Mouse (Mus musculus): ENCODE results near the gene Il11.
A peak's percentile ranks its signal among the peaks of the same experiment; 100 is the strongest.

Gene Il11

DNA sequence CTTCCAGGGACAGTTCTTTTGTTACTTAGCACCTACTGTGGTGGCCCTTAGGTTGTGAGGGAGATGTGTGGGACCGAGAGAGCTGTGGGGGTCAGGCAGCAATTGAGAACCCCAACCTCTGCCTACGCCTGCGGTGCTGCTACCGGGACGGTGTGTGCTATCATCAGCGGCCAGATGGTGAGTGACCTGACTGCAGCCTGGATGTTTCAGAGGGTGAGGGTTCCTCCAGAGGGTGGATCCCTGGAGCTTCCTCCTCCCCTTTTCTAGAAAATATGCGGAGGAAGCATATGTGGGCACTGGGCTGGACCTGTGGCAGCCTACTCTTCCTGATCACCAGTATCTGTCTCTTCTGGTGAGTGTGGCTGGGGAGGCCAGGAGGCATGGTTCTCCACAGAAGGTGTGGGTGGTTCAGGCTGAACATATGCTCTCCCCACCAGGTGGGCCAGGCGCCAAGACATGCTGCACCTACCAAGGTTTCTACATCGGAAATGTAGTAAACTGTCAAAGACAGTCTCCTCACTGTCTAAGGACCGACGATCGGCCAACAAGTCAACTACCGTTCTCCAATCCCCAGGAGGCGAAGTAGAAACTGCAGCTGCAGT is 1.1 kb upstream of the Il11 start:
- no peak for DNase-seq

DNA sequence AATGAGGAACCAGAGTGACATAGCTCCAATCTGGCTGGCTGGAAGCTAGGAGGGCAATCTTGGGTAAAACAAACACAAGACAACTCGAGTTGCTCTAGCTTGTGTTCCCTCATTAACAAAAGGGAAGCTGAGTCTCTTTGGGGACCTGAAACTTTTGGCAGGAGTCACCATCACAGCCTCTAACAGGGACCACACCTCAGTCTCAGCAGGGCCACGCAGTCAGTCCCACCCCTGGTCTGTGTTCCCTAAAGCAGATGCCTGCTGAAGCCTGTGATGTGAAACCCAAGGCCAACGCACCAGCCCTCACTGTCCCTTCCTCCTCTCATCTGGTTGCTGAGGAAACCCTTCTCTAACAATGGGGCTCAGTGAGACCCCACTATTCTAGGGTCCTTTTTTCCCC is 529 bp downstream of the Il11 start:
- DNase-seq, result no peak

DNA sequence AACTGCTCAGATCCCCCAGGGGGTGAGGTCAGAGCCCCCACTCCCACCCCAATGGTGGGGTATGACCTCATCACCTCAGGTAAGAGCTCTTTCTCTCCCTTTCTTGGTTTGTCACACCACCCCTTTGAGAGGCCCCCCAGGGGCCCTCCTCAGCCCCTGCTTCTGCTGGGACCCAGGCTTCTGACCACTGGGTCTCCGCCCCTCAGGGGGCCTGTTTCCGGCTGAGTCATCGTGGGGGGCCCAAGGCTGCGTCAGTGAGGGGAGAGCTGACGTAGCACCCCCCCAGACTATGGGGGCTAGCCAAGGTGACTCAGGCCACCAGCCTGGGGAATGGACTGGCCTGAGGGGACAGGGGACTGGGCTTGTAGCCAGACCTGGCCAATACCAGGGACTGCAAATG is 2.7 kb downstream of the Il11 start:
- DNase-seq, result no peak

DNA sequence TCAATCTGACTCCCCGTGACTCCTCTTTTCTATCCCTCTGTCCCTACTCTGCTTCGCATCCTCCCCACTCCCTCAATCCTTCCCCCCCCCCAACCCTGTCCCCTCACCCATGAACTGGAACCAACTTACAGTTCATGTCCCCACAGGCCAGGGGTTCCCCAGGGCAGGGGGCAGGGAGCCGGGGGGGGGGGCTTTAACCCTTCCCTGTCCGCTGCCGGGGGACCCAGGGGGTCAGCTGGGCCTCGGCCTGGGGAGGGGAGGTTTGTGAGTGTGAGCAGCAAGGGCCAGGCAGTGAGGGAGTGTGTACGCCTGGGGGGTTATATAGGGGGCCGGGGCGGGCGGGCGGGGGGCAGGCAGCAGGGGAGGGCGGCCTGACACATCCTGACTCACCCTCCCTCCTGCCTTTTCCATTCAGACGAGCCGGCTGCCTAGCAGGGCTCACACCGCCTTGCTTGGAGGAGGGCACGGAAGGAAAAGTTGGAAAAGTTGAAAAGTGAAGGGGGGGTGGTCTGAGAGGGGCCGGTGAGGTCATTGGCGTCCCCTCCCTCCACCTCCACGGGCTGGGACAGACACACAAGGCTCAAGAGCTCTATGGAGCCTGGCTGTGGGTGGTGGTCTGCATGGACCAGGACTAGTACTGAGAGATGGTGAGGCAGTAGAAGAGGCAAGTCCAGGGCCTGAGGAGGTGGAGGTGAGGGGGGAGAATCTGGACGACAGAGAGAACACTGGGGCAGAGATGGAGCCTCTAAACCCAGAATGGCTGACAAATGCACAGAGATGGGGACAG is 4.6 kb downstream of the Il11 start:
- DNase-seq, result no peak

DNA sequence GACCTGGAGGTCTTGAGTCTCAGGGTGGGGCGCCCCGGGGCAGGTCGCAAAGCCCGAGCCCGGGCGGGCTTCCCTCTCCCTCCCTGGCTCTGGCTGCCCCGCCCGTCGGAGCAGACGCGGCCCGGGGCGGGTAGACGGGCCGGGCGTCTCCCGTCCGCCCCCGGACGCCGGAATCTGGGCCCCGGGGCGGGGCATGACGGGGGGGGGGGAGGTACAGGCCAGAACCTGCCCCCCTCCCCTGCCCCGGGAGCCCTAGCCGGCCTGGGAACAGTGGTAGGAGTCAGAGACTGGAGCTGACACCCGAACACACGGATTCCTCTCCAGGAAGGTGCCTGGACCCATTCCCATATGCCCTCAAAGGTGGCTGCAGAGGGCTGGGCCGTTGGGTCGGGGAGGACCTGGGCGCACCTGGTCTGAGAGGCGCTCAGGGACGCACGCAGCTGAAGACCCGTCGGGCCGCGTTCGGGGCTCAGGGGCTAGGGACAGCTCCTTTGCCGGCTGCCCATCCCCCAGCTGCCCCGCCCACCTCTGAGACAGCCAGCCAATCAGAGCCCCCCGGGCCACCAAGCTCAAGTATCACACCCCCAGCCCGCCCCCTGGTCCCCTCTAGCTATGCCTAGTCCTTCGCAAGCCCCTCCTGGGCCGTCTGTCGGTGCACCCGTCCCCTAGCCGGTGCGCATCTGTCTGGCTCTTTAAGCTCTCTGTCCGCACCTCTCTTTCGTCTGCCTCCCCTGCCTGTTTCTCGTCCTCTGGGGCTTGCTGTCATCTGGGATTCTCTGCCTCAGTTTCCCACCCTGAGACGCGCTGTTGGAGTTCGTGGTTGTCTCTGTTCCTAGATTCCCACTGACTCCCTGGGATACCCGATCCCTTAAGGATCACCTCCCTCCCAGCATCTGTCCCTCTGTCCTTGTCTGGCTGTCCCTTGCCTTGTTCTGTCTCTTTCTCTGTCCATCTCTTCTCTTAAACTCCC is 5.5 kb downstream of the Il11 start:
- DNase-seq, result peak; percentile 75

DNA sequence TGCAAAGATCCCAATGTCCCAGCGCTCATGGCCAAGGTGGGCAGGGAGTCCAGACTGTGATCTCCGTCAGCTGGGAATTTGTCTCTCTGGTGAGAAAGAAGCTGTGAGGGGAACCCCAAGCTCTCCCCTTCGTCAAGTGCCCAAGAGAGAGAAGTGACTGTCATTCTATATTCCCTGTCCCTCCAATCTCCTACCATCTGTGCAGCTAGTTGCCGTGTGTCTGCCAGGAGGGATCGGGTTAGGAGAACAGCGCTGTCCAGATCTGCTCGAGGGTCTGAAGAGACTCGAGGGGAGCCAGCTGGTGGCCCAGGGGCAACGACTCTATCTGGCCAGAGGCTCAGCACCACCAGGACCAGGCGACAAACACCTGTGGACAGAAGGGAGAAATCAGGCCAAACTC is 6.5 kb downstream of the Il11 start:
- no peak for DNase-seq

DNA sequence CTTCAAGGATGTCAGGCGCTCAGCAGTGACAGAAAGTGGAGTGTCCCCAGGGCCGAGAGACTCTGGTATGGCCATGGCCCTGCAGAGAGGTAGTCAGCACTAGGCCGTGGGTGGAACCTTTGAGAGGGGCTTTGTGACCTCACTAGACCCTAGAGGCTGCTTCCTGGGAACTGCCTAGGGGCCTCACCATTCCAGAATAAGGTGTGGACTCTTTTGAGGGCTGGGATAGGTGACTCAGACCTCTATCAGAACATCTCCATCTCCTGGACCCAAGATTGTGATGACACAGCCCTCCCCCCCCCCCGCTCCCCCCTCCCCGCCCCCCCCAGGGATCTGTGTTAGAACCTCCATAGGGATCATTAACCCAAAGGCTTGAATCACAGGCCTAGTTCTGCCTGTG is 11.5 kb downstream of the Il11 start, which contains the start of gene Fam71e2:
TSS of gene Fam71e2 (minus strand) at position 101 of the 400 bp plus-strand sequence.
- no peak for DNase-seq

DNA sequence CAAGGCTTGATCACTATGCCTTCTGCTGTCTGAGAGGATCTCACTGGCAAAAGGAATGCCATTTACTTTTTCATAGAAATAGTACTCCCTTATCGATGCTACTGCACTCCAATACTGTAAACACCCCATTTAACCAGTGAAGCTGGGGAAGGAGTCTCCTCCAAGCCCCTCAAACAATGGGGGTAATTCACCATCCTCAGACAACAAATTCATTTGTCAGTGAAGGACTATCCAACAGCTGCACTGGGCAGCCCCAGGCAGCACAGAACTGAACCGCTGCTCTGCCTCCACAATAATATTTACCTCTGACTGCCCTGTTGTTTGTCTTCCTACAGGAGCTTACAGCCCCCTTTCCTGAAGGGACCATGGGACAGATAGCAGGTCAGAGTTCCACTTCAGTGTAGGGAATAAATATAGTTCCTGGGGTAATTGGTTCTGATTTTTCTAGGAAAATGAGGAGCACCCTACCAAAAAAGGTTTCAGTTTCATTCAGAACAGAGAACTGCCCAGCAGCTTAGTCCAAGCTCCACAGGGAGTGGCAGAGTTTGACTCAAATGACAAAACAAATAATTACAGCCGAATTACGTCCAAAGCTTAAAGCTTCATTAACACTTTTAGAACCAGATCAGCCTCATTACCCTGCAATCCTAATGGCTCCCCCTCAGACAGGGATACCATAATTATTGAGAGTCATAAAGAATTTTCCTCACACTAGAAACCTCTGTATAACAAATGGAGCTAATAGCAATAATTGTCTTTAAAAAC is 17.5 kb downstream of the Il11 start:
- DNase-seq, result no peak

DNA sequence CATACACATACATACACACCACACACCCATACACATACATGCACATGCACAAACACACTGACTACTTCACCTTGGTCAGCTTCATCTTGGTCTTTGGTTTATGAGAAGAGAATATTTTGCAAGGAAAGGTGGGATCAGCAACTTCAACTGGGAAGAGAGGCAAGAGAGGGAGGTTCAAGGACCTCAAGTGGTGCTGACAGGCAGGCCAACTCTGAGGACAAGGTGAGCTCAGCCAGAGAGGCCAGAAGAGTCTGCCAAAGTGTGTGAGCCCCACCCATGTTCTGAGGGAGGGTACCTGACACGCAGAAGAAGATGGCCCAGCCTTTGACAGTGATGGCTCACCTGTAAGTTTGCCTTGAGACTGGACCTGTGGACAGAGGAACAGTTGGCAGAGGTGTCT is 23.0 kb downstream of the Il11 start:
- no peak for DNase-seq

DNA sequence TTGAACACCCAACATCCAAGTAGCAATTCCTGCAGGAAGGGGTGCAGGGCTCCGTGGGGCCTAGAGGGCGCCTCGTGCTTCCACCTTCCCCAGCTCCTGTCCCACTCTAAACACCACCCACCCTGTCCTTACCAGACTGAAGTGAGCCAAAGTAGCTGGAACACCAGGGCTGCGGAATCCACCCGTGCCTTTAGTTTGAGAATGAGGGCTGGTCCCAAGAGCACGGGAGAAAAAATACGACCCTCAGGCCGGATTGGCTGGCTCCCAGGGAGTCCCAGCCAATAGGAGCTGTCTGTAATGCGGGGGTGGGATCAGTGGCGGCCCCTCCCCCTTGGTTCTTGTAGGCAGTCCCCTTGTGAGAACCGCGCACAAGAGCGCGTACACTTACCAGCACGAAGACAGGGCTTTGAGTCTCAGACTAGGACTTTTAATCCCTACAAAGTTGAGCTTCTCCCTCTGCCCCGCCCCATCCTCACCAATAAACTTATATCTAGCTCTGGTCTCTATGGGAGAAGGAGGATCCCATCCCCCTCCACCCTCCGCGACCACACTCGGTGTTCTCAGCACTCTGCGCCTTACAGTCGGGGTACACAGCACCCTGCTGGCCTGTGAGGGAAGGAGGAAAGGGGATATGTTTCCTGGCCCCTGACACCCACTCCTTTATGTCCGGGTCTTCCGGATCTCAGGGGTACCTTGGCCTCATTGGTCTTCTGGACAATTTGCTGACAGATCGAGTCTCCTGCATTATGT is 29.7 kb downstream of the Il11 start, which contains the start of gene Cox6b2:
TSS of gene Cox6b2 (minus strand) at position 274 of the 750 bp plus-strand sequence.
- peak; percentile 94 for DNase-seq

DNA sequence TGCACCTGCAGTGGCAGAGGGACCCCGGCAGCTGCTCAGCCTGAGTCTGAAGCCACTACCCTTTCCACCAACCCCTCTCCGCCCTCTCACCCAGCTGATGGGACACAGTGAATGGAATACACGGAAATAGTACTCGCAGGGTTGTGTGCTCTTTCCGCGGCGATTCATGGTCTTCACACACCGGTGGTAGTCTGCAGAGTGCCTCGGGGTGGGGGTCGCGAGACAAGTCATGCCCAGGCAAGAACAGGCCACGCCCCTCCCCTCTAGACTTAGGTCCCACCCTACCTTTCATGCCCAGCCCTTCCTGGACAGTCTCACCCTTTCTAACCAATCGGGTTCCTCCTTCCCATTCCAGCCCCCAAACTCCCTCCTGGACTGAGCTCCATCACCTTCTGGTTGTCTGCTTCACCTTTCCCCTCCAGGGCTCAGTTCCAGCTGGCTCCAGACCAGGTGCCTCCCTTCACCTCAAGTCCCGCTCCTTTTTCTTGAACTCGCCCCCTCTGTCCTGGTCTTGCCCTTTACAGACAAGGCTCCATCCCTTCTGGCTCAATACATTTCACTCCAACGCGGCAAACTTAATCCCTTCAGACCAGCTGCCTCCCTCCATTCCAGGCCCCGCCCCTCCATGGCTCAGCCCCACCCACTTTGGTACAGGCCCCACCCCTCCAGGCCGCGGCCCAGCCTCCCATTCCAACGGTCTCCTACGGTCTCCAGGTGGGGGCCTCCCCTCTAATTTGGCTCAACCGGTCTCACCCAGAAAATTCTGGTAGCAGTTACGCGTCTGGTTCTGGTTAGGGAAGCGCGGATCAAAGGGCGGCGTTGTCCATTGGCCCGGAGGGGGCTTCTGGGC is 30.5 kb downstream of the Il11 start:
- DNase-seq, result peak; percentile 58

DNA sequence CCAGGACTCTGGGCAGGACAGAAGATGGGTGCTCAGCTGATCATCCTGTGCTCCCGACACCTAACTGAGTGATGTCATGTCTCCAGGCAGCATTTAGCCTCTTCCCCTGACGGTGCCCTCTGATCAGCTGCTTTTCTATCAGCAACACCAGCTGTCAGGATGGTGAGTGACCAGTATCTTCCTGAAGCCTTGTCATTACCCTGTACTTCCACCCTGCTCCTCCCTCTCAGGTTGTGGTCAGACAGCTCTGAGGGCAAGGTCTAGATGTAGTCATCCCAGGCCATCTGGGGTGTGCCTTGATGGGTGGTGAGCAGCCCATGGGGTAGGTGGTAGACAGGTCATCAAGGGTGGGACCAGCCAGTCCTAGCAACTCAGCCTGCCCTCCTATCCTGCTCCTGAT is 33.5 kb downstream of the Il11 start:
- DNase-seq, result no peak

DNA sequence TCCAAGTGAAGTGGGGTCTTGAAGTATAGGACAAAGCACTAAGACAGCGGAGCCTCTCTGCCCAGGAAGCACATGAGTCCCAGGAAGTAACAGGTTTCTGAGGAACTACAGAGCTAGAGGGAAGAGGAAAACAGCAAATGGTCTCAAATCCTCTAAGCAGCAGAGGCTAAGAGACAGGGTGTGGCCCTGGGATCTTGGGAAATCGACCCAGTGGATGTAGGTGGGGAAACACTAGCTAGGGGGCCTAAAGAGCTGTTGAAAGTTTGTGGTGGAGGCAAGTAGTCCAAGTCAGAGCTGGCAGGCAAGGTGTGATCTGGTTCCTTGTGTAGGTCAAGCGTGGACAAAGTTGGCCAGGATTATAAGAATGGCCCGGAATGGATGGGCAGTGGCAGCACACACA is 34.3 kb downstream of the Il11 start:
- DNase-seq, result no peak

DNA sequence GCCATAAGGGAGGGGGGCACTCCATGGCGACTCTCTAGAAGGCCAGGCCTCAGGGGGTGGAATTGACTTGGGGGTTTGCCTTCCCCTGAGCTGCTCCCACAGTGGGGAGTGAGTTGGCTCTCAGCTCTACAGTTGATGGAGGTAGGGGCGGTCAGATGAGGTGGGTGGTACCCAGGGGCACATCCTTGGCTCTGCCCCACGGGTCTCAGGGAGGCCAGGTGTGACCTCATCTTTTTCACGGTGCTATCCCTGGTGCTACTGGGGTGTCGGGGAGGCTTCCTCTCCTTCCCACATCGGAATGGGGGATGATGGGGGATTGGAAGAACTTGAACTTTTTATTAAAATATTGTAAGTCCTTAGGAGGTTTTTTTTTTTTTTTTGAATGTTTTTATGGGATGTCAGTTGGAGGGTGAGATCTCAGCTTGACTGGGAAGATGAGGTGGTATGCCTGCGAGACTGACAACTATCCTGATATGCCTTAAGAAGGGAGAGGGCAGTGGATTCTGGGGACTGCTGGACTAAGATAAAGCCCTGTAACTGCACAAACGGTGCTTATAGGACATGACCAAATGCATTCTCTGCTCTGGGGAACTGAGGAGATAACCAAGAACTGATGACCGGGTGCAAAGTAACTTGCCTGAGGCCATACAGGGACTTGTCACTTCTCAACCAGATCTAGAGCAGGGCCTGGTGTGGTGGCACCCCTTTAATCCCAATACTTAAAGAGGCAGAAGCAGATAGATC is 35.3 kb downstream of the Il11 start:
- no peak for DNase-seq

DNA sequence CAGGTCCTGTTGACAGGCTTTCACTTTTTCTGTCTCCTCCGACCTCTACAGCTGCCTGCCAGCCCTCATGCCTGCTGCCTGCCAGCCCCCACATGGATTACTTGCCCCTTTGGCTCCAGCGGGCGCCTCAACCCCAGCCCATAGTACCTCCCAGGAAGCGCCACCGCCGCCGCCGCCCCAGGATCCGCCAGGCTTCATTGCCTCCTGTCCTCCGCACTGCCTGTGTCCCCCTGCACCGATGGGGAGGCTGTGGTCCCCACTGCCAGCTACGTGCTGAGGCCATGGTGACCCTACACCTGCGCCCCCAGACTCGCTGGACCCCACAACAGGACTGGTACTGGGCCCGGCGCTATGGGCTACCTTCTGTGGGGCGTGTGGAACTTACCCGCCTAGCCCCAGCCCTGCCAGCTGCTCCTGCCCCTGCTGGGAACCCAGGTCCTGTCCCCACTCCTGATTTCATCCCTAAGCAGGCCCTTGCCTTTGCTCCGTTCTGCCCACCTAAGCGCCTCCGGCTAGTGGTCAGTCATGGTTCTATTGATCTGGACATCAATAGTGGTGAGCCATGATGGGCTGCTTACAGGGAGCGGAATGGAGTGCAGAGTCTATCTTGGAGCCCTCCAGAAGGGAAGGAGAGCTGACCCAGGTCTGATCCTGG is 36.2 kb downstream of the Il11 start:
- DNase-seq, result no peak

DNA sequence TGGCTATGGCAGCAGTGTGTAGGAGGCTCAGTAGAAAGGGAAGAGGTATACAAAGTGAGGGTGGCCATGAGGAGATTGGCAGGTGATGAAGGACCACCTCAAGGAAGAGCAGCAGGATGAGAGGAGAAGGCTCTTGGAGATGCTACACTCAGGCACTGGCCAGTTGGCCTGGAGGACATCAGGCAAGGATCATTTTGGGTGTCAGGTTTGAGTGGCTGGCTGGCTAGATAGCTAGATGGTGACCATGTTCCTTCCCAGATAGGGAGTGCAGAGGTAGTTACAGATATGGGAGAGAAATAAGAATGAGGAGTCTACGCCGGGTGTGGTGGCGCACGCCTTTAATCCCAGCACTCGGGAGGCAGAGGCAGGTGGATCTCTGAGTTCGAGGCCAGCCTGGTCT is 37.8 kb downstream of the Il11 start:
- no peak for DNase-seq

DNA sequence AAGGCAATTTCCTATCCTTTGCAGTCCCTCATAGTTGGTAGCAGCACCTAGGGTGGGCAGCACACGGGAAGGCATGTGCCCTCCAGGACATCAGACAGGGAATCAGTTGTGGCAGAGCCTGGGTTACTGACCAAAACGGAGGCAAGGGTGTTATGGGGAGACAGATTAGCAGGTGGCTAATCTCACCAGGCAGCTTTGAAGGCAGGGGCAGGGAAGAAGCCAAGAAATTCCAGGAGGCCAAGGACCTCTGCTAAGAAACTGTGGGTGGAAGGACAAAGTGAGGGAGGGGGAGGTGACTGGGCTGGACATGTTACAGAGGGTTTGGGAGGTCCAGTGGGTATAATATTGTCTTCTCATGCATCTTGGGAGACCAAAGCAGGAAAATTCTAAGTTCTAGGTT is 39.3 kb downstream of the Il11 start:
- DNase-seq, result peak; percentile 69

DNA sequence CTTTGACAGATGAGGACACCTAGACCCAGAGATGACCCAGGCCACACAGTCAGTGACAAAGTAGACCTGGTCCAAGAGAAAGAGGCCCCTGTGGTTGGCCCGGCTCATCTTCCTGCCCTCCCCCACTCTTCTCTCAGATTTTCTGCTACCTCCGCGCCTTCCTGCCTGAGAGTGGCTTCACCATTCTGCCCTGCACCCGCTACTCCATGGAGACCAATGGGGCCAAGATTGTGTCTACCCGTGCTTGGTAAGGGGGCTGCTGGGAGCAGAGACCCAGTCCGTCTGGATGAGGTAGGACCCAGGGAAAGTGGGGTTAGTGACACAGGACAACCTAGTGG is 40.2 kb downstream of the Il11 start:
- DNase-seq, result no peak

DNA sequence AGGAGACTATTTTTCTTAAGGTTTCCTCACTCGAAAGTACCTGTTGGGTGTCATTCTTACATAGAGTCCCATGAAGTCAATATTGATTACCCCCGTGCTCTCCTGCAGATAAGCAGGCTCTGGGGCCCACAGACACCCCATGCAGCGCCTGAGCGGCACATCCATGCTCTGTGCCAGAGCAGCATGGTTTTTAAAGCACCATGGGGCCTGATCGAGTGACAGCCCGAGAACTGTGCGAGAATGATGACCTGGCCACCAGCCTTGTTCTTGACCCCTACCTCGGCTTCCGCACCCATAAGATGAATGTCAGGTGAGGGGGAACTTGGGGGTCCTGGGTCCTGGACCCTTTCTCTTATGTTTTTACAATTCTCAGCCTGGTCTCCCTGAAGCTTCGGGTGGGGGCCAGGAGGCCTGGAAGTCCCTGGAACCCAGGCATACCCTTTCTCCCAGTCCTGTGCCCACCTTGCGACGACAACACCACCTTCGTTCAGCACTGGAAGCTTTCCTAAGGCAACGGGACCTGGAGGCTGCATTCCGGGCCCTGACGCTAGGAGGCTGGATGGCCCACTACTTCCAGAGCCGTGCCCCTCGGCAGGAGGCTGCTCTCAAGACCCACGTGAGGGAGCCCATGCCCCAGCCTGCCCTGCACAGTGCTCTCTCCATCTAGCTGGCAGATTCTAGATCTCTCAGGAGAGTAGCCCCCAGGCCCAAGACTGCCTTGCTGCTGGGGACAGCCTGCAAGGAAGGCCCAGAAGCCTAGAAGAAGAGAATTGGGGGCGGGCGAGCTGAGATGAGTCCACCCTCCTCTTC is 40.8 kb downstream of the Il11 start:
- no peak for DNase-seq

Data from lung, postnatal 10 days (tissue).